In the genomic region with DNA sequence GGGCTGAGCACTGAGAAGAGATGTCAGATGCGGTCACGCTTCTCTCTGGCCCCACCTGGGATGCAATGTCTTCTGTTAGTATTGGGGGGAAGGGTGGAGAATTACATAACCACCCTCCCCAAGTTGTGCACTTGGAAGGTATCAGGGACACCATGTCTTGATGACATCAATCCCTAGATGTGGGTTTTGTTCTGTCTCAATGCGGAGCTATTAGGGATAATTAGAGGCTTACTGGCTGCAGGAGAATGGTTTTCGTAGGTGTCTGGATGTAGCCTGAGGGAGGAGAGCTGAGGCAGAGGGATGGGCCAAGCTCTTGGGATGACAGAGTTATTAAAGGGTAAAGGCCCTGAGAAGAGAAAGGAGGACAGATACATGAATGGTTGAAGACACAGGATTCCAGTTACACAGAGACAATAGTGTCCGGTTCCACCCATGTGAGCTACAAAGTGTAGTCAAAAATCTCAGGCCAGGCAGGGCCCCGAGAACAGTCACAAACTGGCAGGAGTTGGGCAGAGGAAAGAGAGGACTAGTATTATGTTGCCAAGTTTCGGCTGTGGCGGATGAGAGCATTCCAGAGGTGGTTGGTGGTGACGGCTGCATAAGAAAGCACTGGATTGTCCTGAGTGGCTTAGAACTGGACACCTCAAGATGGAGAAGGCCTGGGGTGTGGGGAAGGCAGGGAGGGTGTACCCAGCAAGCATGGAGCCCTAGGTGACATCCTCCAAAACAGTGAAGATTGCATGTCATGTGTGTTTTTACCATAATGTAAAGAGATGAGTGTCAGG, we compare ENCODE assay signal across 28 mouse cellular contexts. TPM values are rescaled to one million over a fixed set of nuclear protein-coding genes. Genes with fewer than 3 reads are reported as not detected.
DNase-seq lines count a peak whose midpoint lies in the region; ATAC-seq and TF ChIP-seq lines count a peak whose summit lies in the region.
"Had no signal": no experiment of that assay in that cellular context is flagged by ENCODE, and none has a peak within 500 bp of the region (broad histone marks: within the 10 kb centered on the region; RNA-seq: fewer than 3 reads in every experiment).

No protein-coding gene starts in this region.

- no peak for DNase-seq in frontal cortex, adult 2 months (ENCODE audit: extremely low spot score in 1 of 2, low spot score in 1 of 2)
- DNase-seq in heart, postnatal 0 days (ENCODE audit: low spot score) = no peak
- no peak for DNase-seq in heart, adult 18-20 months
- no peak for DNase-seq in lung, postnatal 0 days (ENCODE audit: low spot score)
- DNase-seq in lung, adult 2 months = no peak
- no peak for DNase-seq in retina, postnatal 1 day
- DNase-seq: adrenal gland, postnatal 10 days; cerebellum, adult 11 months; cerebellum, postnatal 10 days; heart, postnatal 36 days; kidney, adult 8-10 months; kidney, postnatal 10 days; thymus, adult 18-20 months; thymus, postnatal 25 days had no signal

- H3K4me3 ChIP-seq in heart, postnatal 0 days (ENCODE audit: low read depth, low read length) = no peak overlapping the region
- H3K4me3 ChIP-seq in lung, postnatal 0 days (ENCODE audit: low read depth, low read length) = no peak overlapping the region
- H3K4me3 ChIP-seq in lung, adult 2 months (replicated peaks; ENCODE audit: extremely low read depth, low read depth, low read length) = no peak overlapping the region
- no peak overlapping the region for H3K4me3 ChIP-seq in cortical plate, adult 2 months (ENCODE audit: insufficient read depth, low read length)
- H3K4me3 ChIP-seq: heart, embryonic 10.5 days; hindbrain, embryonic 12.5 days; intestine, embryonic 15.5 days; limb, embryonic 13.5 days; midbrain, embryonic 13.5 days; neural tube, embryonic 13.5 days had no signal

- peaks cover 13% of the 10 kb centered on the region; the same call in 1 of the 2 replicates for H3K36me3 ChIP-seq in heart, postnatal 0 days (replicated peaks; ENCODE audit: control insufficient read depth, insufficient read depth, low read length)
- H3K36me3 ChIP-seq in lung, postnatal 0 days (ENCODE audit: insufficient read depth, low read length) = no peaks in the 10 kb centered on the region
- H3K36me3 ChIP-seq: hindbrain, embryonic 12.5 days; intestine, embryonic 15.5 days; limb, embryonic 13.5 days; midbrain, embryonic 13.5 days; neural tube, embryonic 13.5 days had no signal

- H3K4me1 ChIP-seq in heart, postnatal 0 days (ENCODE audit: control insufficient read depth, insufficient read depth) = peaks cover 30% of the 10 kb centered on the region
- no peaks in the 10 kb centered on the region for H3K4me1 ChIP-seq in lung, postnatal 0 days (ENCODE audit: insufficient read depth, low read depth, low read length)
- no peaks in the 10 kb centered on the region; the same call in 1 of the 2 replicates for H3K4me1 ChIP-seq in lung, adult 2 months (ENCODE audit: control insufficient read depth, insufficient read depth, low read length)
- peaks cover 5% of the 10 kb centered on the region for H3K4me1 ChIP-seq in cortical plate, adult 2 months (ENCODE audit: control insufficient read depth, insufficient read depth, low read length)
- H3K4me1 ChIP-seq: hindbrain, embryonic 12.5 days; intestine, embryonic 15.5 days; limb, embryonic 13.5 days; midbrain, embryonic 13.5 days; neural tube, embryonic 13.5 days had no signal

- no peak overlapping the region for H3K9ac ChIP-seq in heart, postnatal 0 days (replicated peaks; ENCODE audit: low read depth, low read length)
- H3K9ac ChIP-seq in lung, postnatal 0 days (replicated peaks; ENCODE audit: low read depth) = no peak overlapping the region
- H3K9ac ChIP-seq: hindbrain, embryonic 12.5 days; intestine, embryonic 15.5 days; limb, embryonic 13.5 days; midbrain, embryonic 13.5 days; neural tube, embryonic 13.5 days had no signal

- no peak overlapping the region for H3K4me2 ChIP-seq in heart, postnatal 0 days (ENCODE audit: low read depth, low read length)
- no peak overlapping the region for H3K4me2 ChIP-seq in lung, postnatal 0 days (replicated peaks; ENCODE audit: low read depth, low read length)
- H3K4me2 ChIP-seq: hindbrain, embryonic 12.5 days; intestine, embryonic 15.5 days; limb, embryonic 13.5 days; liver, embryonic 11.5 days; midbrain, embryonic 13.5 days; neural tube, embryonic 13.5 days had no signal

- ATAC-seq in frontal cortex, adult (ENCODE audit: low TSS enrichment) = 0 out of 2 replicates have a peak, but pooled peaks have one; percentile 7
- peak; percentile 21; the same call in 1 of the 2 replicates for ATAC-seq in heart, postnatal 0 days (ENCODE audit: insufficient read depth, low read depth)
- peak; percentile 61; the same call in 1 of the 2 replicates for ATAC-seq in lung, postnatal 0 days
- ATAC-seq: forebrain, embryonic 14.5 days; hindbrain, postnatal 0 days; intestine, embryonic 15.5 days; midbrain, embryonic 13.5 days; Patski had no signal

- TF ChIP-seq EP300 in heart, postnatal 0 days (IDR thresholded peaks at IDR 0.05; ENCODE audit: low read depth) = no peak
- TF ChIP-seq EP300 in lung, postnatal 0 days (IDR thresholded peaks at IDR 0.05) = no peak

- 54% methylated on average over 9 of the region's 9 CpGs for WGBS in heart, postnatal 0 days
- WGBS in lung, postnatal 0 days = 79% methylated on average over 9 of the region's 9 CpGs
- 73% methylated on average over 9 of the region's 9 CpGs for WGBS in lung, adult 2 months

- TF ChIP-seq POLR2A in lung, adult 2 months (IDR thresholded peaks at IDR 0.05; ENCODE audit: borderline replicate concordance, extremely low read depth, low read depth, low read length) = no peak
- TF ChIP-seq POLR2A in cortical plate, adult 2 months (IDR thresholded peaks at IDR 0.05; ENCODE audit: extremely low read depth, insufficient read depth, low read length) = no peak

- no peak for TF ChIP-seq CTCF in heart, postnatal 0 days (IDR thresholded peaks at IDR 0.05; ENCODE audit: low read depth)
- TF ChIP-seq CTCF in lung, postnatal 0 days (IDR thresholded peaks at IDR 0.05) = no peak
- no peak for TF ChIP-seq CTCF in lung, adult 2 months (IDR thresholded peaks at IDR 0.05; ENCODE audit: insufficient read depth, low read length)
- TF ChIP-seq CTCF in cortical plate, adult 2 months (IDR thresholded peaks at IDR 0.05; ENCODE audit: extremely low read depth, insufficient read depth, low read length) = no peak

- no peaks in the 10 kb centered on the region for H3K27me3 ChIP-seq in heart, postnatal 0 days (ENCODE audit: control insufficient read depth, insufficient read depth, low read length)
- no peaks in the 10 kb centered on the region for H3K27me3 ChIP-seq in lung, postnatal 0 days (replicated peaks; ENCODE audit: insufficient read depth, low read length)
- H3K27me3 ChIP-seq: hindbrain, embryonic 12.5 days; intestine, embryonic 15.5 days; limb, embryonic 13.5 days; midbrain, embryonic 13.5 days; neural tube, embryonic 13.5 days; Patski had no signal

- H3K27ac ChIP-seq in heart, postnatal 0 days (ENCODE audit: low read depth) = peak overlapping the region; percentile 46
- no peak overlapping the region for H3K27ac ChIP-seq in lung, postnatal 0 days (ENCODE audit: low read length)
- 0 out of 2 replicates have a peak overlapping the region, but pooled peaks have one; percentile 1 for H3K27ac ChIP-seq in cortical plate, adult 2 months (ENCODE audit: insufficient read depth, low read length)
- H3K27ac ChIP-seq: heart, embryonic 10.5 days; hindbrain, embryonic 12.5 days; hindbrain, postnatal 0 days; intestine, embryonic 15.5 days; limb, embryonic 13.5 days; macrophage; midbrain, embryonic 13.5 days; neural tube, embryonic 13.5 days; stomach, postnatal 0 days had no signal

- peaks cover 8% of the 10 kb centered on the region; the same call in 1 of the 2 replicates for H3K9me3 ChIP-seq in heart, postnatal 0 days (replicated peaks; ENCODE audit: control insufficient read depth, low read length)
- H3K9me3 ChIP-seq in lung, postnatal 0 days (ENCODE audit: low read length) = 0 out of 2 replicates have a peak, but pooled peaks cover 4% of the 10 kb centered on the region
- H3K9me3 ChIP-seq: intestine, embryonic 15.5 days; midbrain, embryonic 13.5 days had no signal

RNA-seq across cellular contexts. Expression of gene Tmod1, which starts 14.8 kb away (rescaled TPM):
- polyA plus RNA-seq in frontal cortex, adult 2 months (2012; rRNA removed) = 58.6 and 63.5 TPM in 2 replicates
- 127 and 163 TPM in 2 replicates for total RNA-seq in heart, postnatal 0 days (2014; rRNA removed; ENCODE audit: low replicate concordance)
- 220 and 224 TPM in 2 replicates for polyA plus RNA-seq in heart, postnatal 0 days (2015; fragmentation: Nextera tagmentation; extraction: Ambion mirVana)
- 100 to 1,000 TPM; 228 to 259 TPM for total RNA-seq in heart, adult 18-20 months (2021)
- 14.3 and 15.0 TPM in 2 replicates for polyA plus RNA-seq in lung, postnatal 0 days (2015; fragmentation: Nextera tagmentation; extraction: Ambion mirVana)
- 17.1 and 22.3 TPM in 2 replicates for polyA plus RNA-seq in lung, adult 2 months (2012; rRNA removed)
- 48.2 and 50.9 TPM in 2 replicates for polyA plus RNA-seq in cortical plate, adult 2 months (2012; rRNA removed)

Comparison
In these comparisons a context has a peak if more than half of its experiments do, and no peak if none do; other contexts are left out.
1. ATAC-seq: peak in every context shown above with its lines; median percentile 61 in lung, postnatal 0 days; 21 in heart, postnatal 0 days; 7 in frontal cortex, adult.